Mouse (Mus musculus) common myeloid progenitor, adult 5-6 weeks (primary cell): ENCODE measurements around the gene Tha1. TPM values are rescaled to one million over a fixed set of nuclear protein-coding genes. Genes with fewer than 3 reads are reported as not detected.
"Not testable (repeated sequence)": the region's sequence is repeated elsewhere in the genome, so short reads cannot be mapped to it uniquely, and the experiment has no call there.

ENCODE experiments used
- ATAC-seq: replicated peaks from 2 replicates; pipeline ENCODE4 v1.8.0; 2016; ENCODE audit warnings: low read depth, mild to moderate bottlenecking, moderate TSS enrichment, inconsistent platforms; ENCODE audit not compliant: poor library complexity, severe bottlenecking
- total RNA-seq: library from RNA; stranded (forward); fragments of 200-1000, 187-1606 nt; gene quantifications from 2 replicates; pipeline ENCODE4 v1.2.3, GENCODE M21; 2017

The Tha1 gene
- total RNA-seq, 1 experiment from 2014 or later: 6.0 TPM

- no peak for ATAC-seq
Measured at GRCm38 (mm10) chr11:117855360-117855759, 17.9 kb downstream of the Tha1 start.

GRCm38 (mm10) chr11:117854241-117854640 lies 19.0 kb downstream of the Tha1 start:
- ATAC-seq: no peak

GRCm38 (mm10) chr11:117852875-117853274 lies 20.4 kb downstream of the Tha1 start:
- ATAC-seq: no peak

GRCm38 (mm10) chr11:117848985-117849671 lies 24.2 kb downstream of the Tha1 start, which contains the start of gene Birc5:
Gene Birc5 (plus strand): TSS chr11:117849251.
- peak; percentile 94 for ATAC-seq

GRCm38 (mm10) chr11:117848271-117848984 lies 24.9 kb downstream of the Tha1 start:
- ATAC-seq: peak; percentile 42

- ATAC-seq: no peak
Measured at GRCm38 (mm10) chr11:117847593-117848215, 25.6 kb downstream of the Tha1 start.

- no peak for ATAC-seq
Measured at GRCm38 (mm10) chr11:117846640-117847039, 26.6 kb downstream of the Tha1 start.

GRCm38 (mm10) chr11:117845651-117846050 lies 27.6 kb downstream of the Tha1 start:
- no peak for ATAC-seq

GRCm38 (mm10) chr11:117844997-117845396 lies 28.3 kb downstream of the Tha1 start:
- no peak for ATAC-seq

GRCm38 (mm10) chr11:117843434-117843833 lies 29.8 kb downstream of the Tha1 start:
- no peak for ATAC-seq

GRCm38 (mm10) chr11:117840910-117841309 lies 32.4 kb downstream of the Tha1 start:
- ATAC-seq: no peak

GRCm38 (mm10) chr11:117839021-117839420 lies 34.3 kb downstream of the Tha1 start:
- ATAC-seq: no peak

- ATAC-seq: peak; percentile 61
Measured at GRCm38 (mm10) chr11:117838572-117838971, 34.7 kb downstream of the Tha1 start.

- no peak for ATAC-seq
Measured at GRCm38 (mm10) chr11:117836306-117836705, 37.0 kb downstream of the Tha1 start.

- ATAC-seq: no peak
Measured at GRCm38 (mm10) chr11:117834086-117834485, 39.2 kb downstream of the Tha1 start.

GRCm38 (mm10) chr11:117833509-117833908 lies 39.8 kb downstream of the Tha1 start:
- ATAC-seq: not testable (repeated sequence)

- peak; percentile 64 for ATAC-seq
Measured at GRCm38 (mm10) chr11:117832086-117832969, 41.0 kb downstream of the Tha1 start.

GRCm38 (mm10) chr11:117830401-117830800 lies 42.9 kb downstream of the Tha1 start:
- ATAC-seq: no peak

GRCm38 (mm10) chr11:117829671-117830215 lies 43.5 kb downstream of the Tha1 start:
- ATAC-seq: no peak
